Mouse (Mus musculus) bone marrow macrophage, adult 2 months (primary cell): ENCODE results near the gene Celf5. TPM values are rescaled to one million over a fixed set of nuclear protein-coding genes. Genes with fewer than 3 reads are reported as not detected.

Experiments
- H3K27ac ChIP-seq: 2 replicates; pipeline ENCODE4 v1.5.1; 2012; ENCODE audit warnings: low read depth, low read length; ENCODE audit not compliant: insufficient read depth
- H3K4me1 ChIP-seq: 2 replicates; pipeline ENCODE4 v1.6.1; 2012; ENCODE audit warnings: low read length; ENCODE audit not compliant: control insufficient read depth, insufficient read depth
- H3K4me3 ChIP-seq: 2 replicates; pipeline ENCODE4 v1.5.1; 2012; ENCODE audit warnings: mild to moderate bottlenecking, low read length, moderate library complexity; ENCODE audit not compliant: insufficient read depth
- CTCF ChIP-seq: IDR thresholded peaks from 2 replicates; pipeline ENCODE4 v1.5.1; 2012; ENCODE audit warnings: low read depth, mild to moderate bottlenecking, low read length, moderate library complexity
- POLR2A ChIP-seq: IDR thresholded peaks from 2 replicates; pipeline ENCODE4 v1.6.1; 2012; ENCODE audit warnings: mild to moderate bottlenecking, low read depth, low read length, borderline replicate concordance
- polyA plus RNA-seq: library from polyadenylated mRNA; stranded (reverse); fragments of >200 nt; gene quantifications from 2 replicates; pipeline ENCODE4 v1.2.4, GENCODE M21; 2012; ENCODE audit not compliant: missing spikeins, insufficient read depth, insufficient read length

Celf5 gene
- polyA plus RNA-seq, 1 experiment = not detected

GRCm38 (mm10) chr10:81498316-81499249 lies 16.1 kb upstream of the Celf5 start:
- H3K4me3 ChIP-seq = no peak overlapping the region
- H3K4me1 ChIP-seq = peaks cover 16% of the 10 kb centered on the region

GRCm38 (mm10) chr10:81497401-81498270 lies 15.1 kb upstream of the Celf5 start:
- no peak for TF ChIP-seq POLR2A
- TF ChIP-seq CTCF = no peak
- Histone ChIP-seq H3K4me1 (peaks cover 16% of the 10 kb centered on the region), H3K4me3 (peak overlapping the region; percentile 29), H3K27ac (no peak overlapping the region; the same call in 1 of the 2 replicates)

More at GRCm38 (mm10) chr10:81498316-81499249, 16.1 kb upstream of the Celf5 start:
- H3K27ac ChIP-seq = no peak overlapping the region
- TF ChIP-seq POLR2A (no peak), CTCF (no peak)

GRCm38 (mm10) chr10:81496969-81497368 lies 14.5 kb upstream of the Celf5 start:
- Histone ChIP-seq H3K4me3 (peak overlapping the region; percentile 81), H3K27ac (no peak overlapping the region), H3K4me1 (peaks cover 16% of the 10 kb centered on the region)
- TF ChIP-seq CTCF = no peak
- TF ChIP-seq POLR2A = no peak

GRCm38 (mm10) chr10:81496264-81496901 lies 13.9 kb upstream of the Celf5 start, which contains the start of gene Ncln:
Ncln (minus strand) TSS chr10:81496392.
- peak within 1 kb of the TSS; percentile 94 for H3K4me3 ChIP-seq
- peaks cover 16% of the 10 kb centered on the region for H3K4me1 ChIP-seq
- peak within 1 kb of the TSS; percentile 81 for H3K27ac ChIP-seq
- no peak for TF ChIP-seq CTCF
- TF ChIP-seq POLR2A = no peak

GRCm38 (mm10) chr10:81495616-81496263 lies 13.2 kb upstream of the Celf5 start:
- Histone ChIP-seq H3K27ac (peak overlapping the region; percentile 43), H3K4me1 (peaks cover 16% of the 10 kb centered on the region), H3K4me3 (peak overlapping the region; percentile 94)
- TF ChIP-seq POLR2A (no peak), CTCF (no peak)

- Histone ChIP-seq H3K4me3 (peak overlapping the region; percentile 94), H3K4me1 (peaks cover 16% of the 10 kb centered on the region), H3K27ac (no peak overlapping the region)
- TF ChIP-seq POLR2A (no peak), CTCF (no peak)
Observed at GRCm38 (mm10) chr10:81495151-81495550, 12.6 kb upstream of the Celf5 start.

- Histone ChIP-seq H3K4me1 (peaks cover 16% of the 10 kb centered on the region), H3K27ac (no peak overlapping the region), H3K4me3 (peak overlapping the region; percentile 94)
- no peak for TF ChIP-seq POLR2A
- TF ChIP-seq CTCF = no peak
Observed at GRCm38 (mm10) chr10:81494260-81495041, 11.9 kb upstream of the Celf5 start.

- H3K4me3 ChIP-seq = no peak overlapping the region
- TF ChIP-seq CTCF = no peak; the same call in 1 of the 2 replicates
- TF ChIP-seq POLR2A = no peak
- peaks cover 16% of the 10 kb centered on the region for H3K4me1 ChIP-seq
Observed at GRCm38 (mm10) chr10:81493601-81494220, 11.2 kb upstream of the Celf5 start.

More at GRCm38 (mm10) chr10:81493601-81494220, 11.2 kb upstream of the Celf5 start:
- no peak overlapping the region for H3K27ac ChIP-seq
